Mouse (Mus musculus): ENCODE results near the gene Gjd3.

DNA sequence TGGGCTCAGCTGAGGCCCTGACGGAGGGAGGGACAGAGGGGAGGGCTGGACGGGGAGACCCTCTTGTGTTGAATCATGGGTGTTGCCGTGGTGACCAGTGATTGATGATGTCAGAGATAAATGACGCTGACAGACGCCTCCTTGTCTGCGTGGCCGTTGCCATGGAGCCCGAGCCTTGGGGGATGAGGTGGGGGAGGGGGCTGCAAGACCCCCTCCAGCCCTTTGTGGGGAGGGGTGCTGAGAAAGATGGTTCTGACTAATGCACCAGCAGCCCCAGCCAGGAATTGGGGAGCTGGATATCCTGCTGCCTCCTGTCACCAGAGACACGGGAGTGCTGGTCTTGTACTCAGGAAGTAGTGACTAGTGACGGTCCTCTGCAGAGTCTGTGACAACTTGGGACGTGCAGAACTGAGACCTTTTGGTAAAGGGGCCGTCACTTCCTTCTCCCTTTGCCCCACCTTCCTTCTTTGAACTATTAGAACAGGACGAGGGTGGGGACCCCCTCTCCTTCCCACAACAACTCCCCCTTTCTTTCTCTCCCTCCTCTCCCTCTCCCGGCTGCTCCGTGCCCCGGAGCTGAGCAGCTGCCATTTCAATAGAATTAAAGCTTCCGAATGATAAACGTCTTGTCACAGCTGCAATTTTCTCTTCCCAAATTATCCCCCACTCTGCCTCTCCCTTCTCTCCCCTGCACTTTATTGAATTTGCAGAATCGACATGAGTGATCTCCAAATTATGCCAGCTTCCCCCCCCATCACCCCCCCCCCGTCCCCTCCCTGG lies 13.9 kb downstream of the Gjd3 start:
- TF ChIP-seq CTCF (IDR thresholded peaks at IDR 0.05; ENCODE audit: extremely low read depth, insufficient read depth, low read length) (no peak), POLR2A (IDR thresholded peaks at IDR 0.05; ENCODE audit: extremely low read depth, insufficient read depth, low read length) (no peak)

All from cortical plate, adult 2 months (tissue).